Mouse (Mus musculus) embryonic facial prominence, embryonic 10.5 days (tissue): ENCODE measurements around the gene Slc12a7. TPM values are rescaled to one million over a fixed set of nuclear protein-coding genes. Genes with fewer than 3 reads are reported as not detected.
"Not testable (repeated sequence)": the region's sequence is repeated elsewhere in the genome, so short reads cannot be mapped to it uniquely, and the experiment has no call there.

Experiments used
- DNase-seq: peaks from one replicate; pipeline ENCODE4 v3.0.0-alpha.2; 2017; ENCODE audit warnings: low spot score
- H3K27ac ChIP-seq: fragments of 300-500 bp; sonication (generic); replicated peaks from 2 replicates; pipeline ENCODE4 v1.5.1; 2016; ENCODE audit warnings: mild to moderate bottlenecking
- H3K27me3 ChIP-seq: fragments of 300-500 bp; sonication (generic); replicated peaks from 2 replicates; pipeline ENCODE4 v1.6.1; 2016; ENCODE audit warnings: low read depth, mild to moderate bottlenecking; ENCODE audit not compliant: poor library complexity, severe bottlenecking
- H3K36me3 ChIP-seq: fragments of 300-500 bp; sonication (generic); replicated peaks from 2 replicates; pipeline ENCODE4 v1.6.1; 2016; ENCODE audit warnings: mild to moderate bottlenecking, moderate library complexity
- H3K4me1 ChIP-seq: fragments of 300-500 bp; sonication (generic); 2 replicates; pipeline ENCODE4 v1.6.1; 2016
- H3K4me3 ChIP-seq: fragments of 300-500 bp; sonication (generic); 2 replicates; pipeline ENCODE4 v1.5.1; 2016; ENCODE audit warnings: mild to moderate bottlenecking, moderate library complexity
- H3K9me3 ChIP-seq: fragments of 300-500 bp; sonication (generic); 2 replicates; pipeline ENCODE4 v1.6.1; 2016; ENCODE audit warnings: mild to moderate bottlenecking
- WGBS: fragments of 180-500 bp; shearing (Covaris S2); methylation state at CpG from one replicate; pipeline ENCODE4 v1.1.7; 2016; 5-methylcytosine and 5-hydroxymethylcytosine counted together
- polyA plus RNA-seq: library from polyadenylated mRNA; unstranded; fragments of >200 nt; fragmentation: Nextera tagmentation; extraction: Ambion mirVana; gene quantifications from 2 replicates; pipeline ENCODE4 v1.2.1, GENCODE M21; 2016

The Slc12a7 gene
- polyA plus RNA-seq, 1 experiment from 2014 or later, result 53.5 TPM

DNA sequence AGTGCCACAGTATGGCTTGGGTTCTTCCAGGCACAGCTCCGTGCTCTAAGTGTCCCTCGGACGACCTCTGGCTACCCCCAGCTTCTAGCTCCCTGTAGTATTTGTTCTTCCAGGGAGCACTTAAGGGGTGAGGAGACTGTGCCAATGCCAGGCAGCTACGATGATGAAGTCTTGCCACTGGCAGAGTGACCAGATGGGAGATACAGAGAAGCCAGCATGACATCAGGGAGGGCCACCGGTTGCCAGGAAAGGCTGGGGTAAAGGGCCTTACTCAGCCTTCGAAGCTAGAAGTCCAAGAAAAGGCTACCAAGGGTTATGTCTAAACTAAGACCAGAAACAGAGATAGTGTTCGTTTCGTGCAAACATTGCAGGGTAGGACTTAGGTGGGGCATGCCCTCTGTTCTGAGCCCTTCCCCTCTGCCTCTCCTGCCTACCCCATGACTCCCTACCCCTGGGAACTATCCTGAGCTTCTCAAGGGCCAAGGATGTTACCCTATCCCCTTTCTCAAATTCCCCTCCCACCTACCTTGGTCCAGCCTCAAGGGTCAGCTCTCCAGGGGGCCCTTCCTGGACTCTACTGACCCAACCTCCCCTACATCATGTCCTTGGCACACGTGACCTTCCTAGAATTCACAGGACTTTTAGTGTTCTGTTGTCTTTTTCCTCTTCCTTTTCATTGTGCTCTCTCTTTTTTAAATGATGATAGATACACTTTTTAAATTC is 31.6 kb upstream of the Slc12a7 start:
- no peak overlapping the region for H3K27ac ChIP-seq
- DNase-seq, result no peak
- no peaks in the 10 kb centered on the region for H3K4me1 ChIP-seq
- no peaks in the 10 kb centered on the region for H3K9me3 ChIP-seq
- 84% methylated on average over 9 of the region's 9 CpGs for WGBS
- no peak overlapping the region for H3K4me3 ChIP-seq
- H3K27me3 ChIP-seq, result no peaks in the 10 kb centered on the region
- no peaks in the 10 kb centered on the region for H3K36me3 ChIP-seq

DNA sequence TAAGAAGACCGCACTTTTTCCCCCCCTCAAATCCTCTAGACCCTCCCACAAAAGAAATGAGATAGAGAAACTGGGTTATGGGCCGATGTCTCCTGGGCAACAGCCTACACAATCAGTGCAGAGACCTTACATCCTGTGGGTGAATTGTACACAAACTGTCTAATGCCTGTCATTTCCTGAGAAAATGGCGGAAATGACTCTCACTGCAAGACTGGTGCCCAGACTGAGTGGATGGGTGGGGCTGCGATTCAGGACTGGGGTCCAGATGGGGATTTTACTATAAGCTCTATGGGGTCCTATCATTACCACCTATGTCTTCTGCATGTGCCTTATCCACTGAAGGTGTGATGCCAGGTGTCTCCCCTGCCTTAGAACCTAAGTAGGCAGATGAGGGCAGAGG is 30.1 kb upstream of the Slc12a7 start:
- WGBS, result 89% methylated on average over 4 of the region's 4 CpGs
- DNase-seq, result no peak
- Histone ChIP-seq H3K36me3 (no peaks in the 10 kb centered on the region), H3K4me1 (no peaks in the 10 kb centered on the region), H3K9me3 (no peaks in the 10 kb centered on the region), H3K27ac (no peak overlapping the region), H3K4me3 (no peak overlapping the region), H3K27me3 (no peaks in the 10 kb centered on the region)

DNA sequence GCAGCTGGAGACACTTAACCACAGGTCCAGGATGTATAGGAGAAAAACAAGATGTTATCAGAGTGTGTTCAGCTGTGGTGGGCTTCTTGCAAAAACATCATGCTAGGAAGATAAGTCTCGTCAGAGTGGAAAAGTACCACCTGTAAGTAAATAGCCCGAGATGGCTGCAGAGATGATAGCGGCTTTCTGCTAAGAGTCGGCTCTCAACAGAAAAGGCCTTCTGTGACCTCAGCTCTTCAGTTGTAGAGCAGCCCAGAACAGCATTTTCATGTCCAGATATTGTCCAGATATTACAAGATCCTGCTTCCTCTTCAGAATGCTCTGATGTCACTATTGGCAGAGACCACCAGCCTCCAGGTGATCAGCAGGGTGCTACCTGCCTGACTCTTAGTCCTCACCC is 29.4 kb upstream of the Slc12a7 start:
- H3K4me1 ChIP-seq, H3K4me3 ChIP-seq, H3K27me3 ChIP-seq, DNase-seq, H3K9me3 ChIP-seq, H3K27ac ChIP-seq, H3K36me3 ChIP-seq: not testable (repeated sequence)
- WGBS, result 84% methylated on average over 4 of the region's 4 CpGs

DNA sequence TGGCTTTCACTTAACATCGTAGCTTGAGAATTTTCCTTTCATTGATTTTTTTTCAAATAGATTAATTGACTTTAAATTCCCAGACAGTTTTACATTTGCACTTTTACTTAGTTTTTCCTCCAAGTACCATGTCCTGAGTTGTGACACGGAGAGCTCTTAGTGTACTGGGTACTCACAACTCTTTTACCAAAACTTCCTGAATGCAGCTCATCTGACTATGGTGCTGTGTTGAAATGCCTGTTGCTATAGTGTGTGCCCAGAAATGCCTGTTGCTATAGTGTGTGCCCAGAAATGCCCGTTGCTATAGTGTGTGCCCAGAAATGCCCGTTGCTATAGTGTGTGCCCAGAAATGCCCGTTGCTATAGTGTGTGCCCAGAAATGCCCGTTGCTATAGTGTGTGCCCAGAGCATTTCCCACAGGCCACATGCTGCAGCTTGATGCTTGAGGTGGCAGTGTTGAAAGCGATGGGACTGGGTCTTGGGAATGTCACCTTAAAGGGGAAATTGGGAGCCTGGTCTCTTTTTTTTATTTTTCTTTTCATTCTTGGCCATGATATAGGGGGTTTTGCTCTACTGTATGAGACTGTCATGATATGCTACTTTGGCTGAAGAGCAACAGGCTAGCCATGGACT is 28.1 kb upstream of the Slc12a7 start, which contains the start of gene Slc6a19:
TSS of gene Slc6a19 (minus strand) at position 172 of the 632 bp plus-strand sequence.
- no peak for DNase-seq
- Histone ChIP-seq H3K9me3 (no peaks in the 10 kb centered on the region), H3K36me3 (no peaks in the 10 kb centered on the region), H3K4me3 (no peak within 1 kb of the TSS), H3K27ac (no peak within 1 kb of the TSS), H3K27me3 (no peaks in the 10 kb centered on the region), H3K4me1 (no peaks in the 10 kb centered on the region)
- WGBS, result 91% methylated on average over 7 of the region's 7 CpGs

DNA sequence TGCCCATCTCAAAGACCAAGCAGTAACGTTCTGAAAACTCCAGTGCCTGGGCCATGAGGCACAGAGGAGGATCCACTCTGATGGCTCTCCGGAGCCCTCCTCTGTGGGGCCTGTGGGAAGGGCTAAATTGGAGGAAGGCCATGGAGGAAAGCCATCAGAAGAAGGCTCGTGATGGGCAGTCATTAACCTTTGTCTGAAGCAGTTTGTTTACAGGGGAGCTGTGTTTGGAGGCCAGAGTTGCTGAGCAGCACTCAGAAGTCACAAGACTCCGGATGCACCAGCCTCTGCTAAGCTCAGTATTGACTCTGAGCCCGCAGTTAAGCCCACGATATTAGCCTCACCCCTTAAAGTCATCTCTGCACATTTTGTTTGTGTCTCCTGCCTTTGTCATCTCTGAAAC is 23.4 kb upstream of the Slc12a7 start:
- Histone ChIP-seq H3K27ac (no peak overlapping the region), H3K9me3 (no peaks in the 10 kb centered on the region), H3K27me3 (no peaks in the 10 kb centered on the region), H3K36me3 (no peaks in the 10 kb centered on the region), H3K4me1 (0 out of 2 replicates have a peak, but pooled peaks cover 3% of the 10 kb centered on the region), H3K4me3 (no peak overlapping the region)
- no peak for DNase-seq
- 72% methylated on average over 6 of the region's 6 CpGs for WGBS

DNA sequence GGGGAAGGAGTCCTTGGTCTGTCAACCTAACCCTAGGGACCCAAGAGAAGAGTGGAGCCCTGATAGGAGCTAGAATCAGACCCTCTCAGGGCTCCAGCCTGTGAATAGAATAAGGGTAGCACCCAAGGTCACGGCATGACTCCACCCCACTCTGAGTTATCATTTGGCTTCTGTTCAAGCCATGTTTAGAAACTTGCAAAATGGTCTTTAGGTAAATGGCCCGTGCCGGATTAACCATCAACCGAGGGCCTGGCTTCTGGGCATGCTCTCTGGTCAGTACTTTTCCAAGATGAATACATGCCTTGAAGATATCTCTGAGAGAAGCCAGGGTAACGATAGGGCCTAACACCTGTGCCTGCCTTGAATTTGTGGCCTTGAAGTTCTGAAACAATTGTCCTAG is 21.7 kb upstream of the Slc12a7 start:
- H3K27ac ChIP-seq, result no peak overlapping the region
- WGBS, result 89% methylated on average over 5 of the region's 5 CpGs
- no peak for DNase-seq
- no peak overlapping the region for H3K4me3 ChIP-seq
- no peaks in the 10 kb centered on the region for H3K36me3 ChIP-seq
- 0 out of 2 replicates have a peak, but pooled peaks cover 4% of the 10 kb centered on the region for H3K4me1 ChIP-seq
- no peaks in the 10 kb centered on the region for H3K9me3 ChIP-seq
- no peaks in the 10 kb centered on the region for H3K27me3 ChIP-seq

DNA sequence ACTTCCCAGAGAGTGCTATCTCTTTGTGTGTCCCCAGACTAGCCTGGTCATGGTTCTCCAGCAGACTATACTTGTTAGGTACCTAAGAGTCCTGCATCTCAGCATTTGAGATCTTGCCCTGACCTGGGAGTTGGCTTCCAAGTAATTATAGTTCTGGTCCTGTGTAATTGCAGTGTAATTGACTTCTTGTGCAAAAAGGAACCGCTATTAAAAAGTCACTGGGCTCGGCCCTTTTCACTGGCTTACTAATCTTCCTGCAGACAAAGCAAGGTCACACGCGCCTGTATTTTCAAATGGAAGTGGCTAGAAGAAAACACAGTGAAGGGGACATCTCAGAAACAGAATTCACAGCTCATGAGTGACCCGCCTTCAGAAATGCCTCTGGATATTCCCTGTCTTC is 21.1 kb upstream of the Slc12a7 start:
- no peak overlapping the region for H3K27ac ChIP-seq
- H3K27me3 ChIP-seq, result no peaks in the 10 kb centered on the region
- no peaks in the 10 kb centered on the region for H3K36me3 ChIP-seq
- no peaks in the 10 kb centered on the region for H3K9me3 ChIP-seq
- 0 out of 2 replicates have a peak, but pooled peaks cover 4% of the 10 kb centered on the region for H3K4me1 ChIP-seq
- DNase-seq, result no peak
- 81% methylated on average over 5 of the region's 5 CpGs for WGBS
- no peak overlapping the region for H3K4me3 ChIP-seq

DNA sequence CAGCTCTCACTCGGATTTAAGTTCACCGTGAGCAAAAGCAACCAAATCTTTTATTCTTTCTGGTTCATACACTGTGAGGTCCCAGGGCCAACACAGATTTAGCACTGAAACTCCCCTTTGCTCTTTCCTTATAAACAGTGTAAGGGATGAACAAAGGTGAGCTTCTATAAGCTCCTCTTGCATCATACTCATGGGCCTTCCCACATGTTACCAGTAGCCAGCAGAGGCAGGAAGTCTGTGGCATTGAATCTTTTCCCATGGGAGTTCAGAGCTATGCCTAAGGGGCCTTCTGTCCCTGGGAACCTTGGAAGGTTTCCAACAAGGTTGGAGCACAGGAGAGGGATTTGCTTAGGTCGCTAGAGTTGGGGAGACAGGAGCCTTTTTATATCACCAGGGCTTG is 20.7 kb upstream of the Slc12a7 start:
- H3K4me1 ChIP-seq, result 0 out of 2 replicates have a peak, but pooled peaks cover 4% of the 10 kb centered on the region
- DNase-seq, result no peak
- no peak overlapping the region for H3K4me3 ChIP-seq
- 75% methylated on average over 3 of the region's 3 CpGs for WGBS
- no peaks in the 10 kb centered on the region for H3K36me3 ChIP-seq
- no peak overlapping the region for H3K27ac ChIP-seq
- no peaks in the 10 kb centered on the region for H3K9me3 ChIP-seq
- no peaks in the 10 kb centered on the region for H3K27me3 ChIP-seq

DNA sequence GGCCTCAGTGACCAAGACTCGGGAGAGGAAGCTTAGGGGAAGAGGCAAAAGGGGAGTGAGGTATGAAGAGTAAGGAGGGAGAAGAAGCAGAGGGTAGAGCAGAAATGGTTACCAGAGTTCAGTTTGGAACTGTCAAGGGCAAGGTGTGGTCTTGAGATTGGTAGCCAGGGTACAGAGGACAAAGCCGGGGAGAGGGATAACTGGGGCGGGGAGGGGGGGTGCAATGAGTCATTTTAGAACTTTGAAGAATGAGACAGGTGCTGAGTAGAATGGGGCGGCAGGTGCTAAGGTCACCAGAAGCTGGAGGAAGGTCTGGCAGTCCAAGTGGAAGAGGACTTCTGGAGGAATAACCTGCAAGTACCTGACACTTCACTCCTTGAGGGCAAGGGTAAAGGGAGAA is 19.7 kb upstream of the Slc12a7 start:
- Histone ChIP-seq H3K4me3 (no peak overlapping the region), H3K9me3 (no peaks in the 10 kb centered on the region), H3K4me1 (0 out of 2 replicates have a peak, but pooled peaks cover 4% of the 10 kb centered on the region), H3K36me3 (no peaks in the 10 kb centered on the region), H3K27me3 (no peaks in the 10 kb centered on the region), H3K27ac (no peak overlapping the region)
- WGBS, result 78% methylated on average over 4 of the region's 4 CpGs
- no peak for DNase-seq

DNA sequence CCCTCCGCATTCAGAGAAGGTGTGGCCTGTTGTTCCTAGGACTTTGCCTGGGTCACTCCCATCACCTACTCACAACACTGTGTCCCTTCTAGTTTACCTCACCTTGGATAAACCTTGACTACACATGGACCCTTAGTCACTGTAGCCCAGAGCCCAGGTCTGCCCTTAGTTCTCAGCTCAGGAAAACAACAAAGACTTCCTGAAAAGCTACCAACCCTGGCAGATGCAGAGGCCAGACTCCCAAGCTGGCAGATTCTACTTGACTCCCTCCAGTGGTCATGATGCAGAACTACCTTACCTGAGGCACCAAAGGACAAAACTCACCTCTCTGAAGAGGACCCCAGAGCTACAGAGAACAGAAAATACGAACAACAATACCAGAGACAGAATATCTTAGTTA is 18.9 kb upstream of the Slc12a7 start:
- no peak for DNase-seq
- Histone ChIP-seq H3K36me3 (no peaks in the 10 kb centered on the region), H3K27me3 (no peaks in the 10 kb centered on the region), H3K4me1 (0 out of 2 replicates have a peak, but pooled peaks cover 4% of the 10 kb centered on the region), H3K4me3 (no peak overlapping the region), H3K9me3 (no peaks in the 10 kb centered on the region), H3K27ac (no peak overlapping the region)
- WGBS, result 68% methylated on average over 2 of the region's 2 CpGs

DNA sequence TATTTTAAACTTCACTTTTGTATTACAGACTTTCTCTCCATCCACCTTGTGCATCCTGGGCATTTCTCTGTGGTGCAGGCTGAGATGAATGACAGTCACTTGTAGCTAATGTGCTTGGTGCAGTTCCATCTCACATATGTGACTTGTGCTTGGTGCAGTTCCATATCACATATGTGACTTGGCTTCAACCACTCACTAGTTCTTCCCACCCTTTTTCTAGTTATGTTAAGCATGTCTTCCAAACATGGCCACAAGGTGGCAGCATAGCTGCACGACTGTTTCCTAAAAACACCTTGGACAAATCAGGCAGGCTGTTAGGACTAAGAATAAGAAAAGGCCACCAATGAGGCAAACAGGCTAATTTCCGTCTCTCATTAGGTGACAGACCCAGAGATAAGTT is 14.7 kb upstream of the Slc12a7 start:
- Histone ChIP-seq H3K4me1 (0 out of 2 replicates have a peak, but pooled peaks cover 4% of the 10 kb centered on the region), H3K27ac (no peak overlapping the region), H3K9me3 (no peaks in the 10 kb centered on the region), H3K27me3 (0 out of 2 replicates have a peak, but pooled peaks cover 9% of the 10 kb centered on the region), H3K4me3 (no peak overlapping the region), H3K36me3 (no peaks in the 10 kb centered on the region)
- peak; percentile 82 for DNase-seq
- 7% methylated on average over 2 of the region's 2 CpGs for WGBS

DNA sequence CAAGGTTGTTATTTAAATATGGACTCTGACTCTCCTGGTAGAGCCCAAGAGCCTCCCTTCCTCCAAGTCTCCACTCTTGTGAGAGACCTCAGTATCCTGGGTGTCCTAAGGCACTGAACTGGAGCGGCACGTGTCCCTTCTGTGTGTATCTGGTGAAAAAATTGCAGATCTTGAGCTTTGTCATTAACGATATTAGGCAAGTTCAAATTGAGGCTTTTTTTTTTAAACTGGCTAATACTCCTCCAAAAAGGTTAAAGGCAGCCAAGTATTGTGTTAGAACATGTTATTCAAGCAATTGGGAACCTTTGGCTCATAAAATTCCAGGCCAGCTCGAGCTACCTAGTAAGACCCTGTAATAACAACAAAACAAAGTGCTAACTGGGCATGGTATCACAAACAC is 12.7 kb upstream of the Slc12a7 start:
- Histone ChIP-seq H3K4me3 (no peak overlapping the region), H3K9me3 (no peaks in the 10 kb centered on the region), H3K4me1 (no peaks in the 10 kb centered on the region), H3K27me3 (0 out of 2 replicates have a peak, but pooled peaks cover 10% of the 10 kb centered on the region), H3K27ac (no peak overlapping the region), H3K36me3 (no peaks in the 10 kb centered on the region)
- no peak for DNase-seq
- WGBS, result 83% methylated on average over 4 of the region's 4 CpGs

DNA sequence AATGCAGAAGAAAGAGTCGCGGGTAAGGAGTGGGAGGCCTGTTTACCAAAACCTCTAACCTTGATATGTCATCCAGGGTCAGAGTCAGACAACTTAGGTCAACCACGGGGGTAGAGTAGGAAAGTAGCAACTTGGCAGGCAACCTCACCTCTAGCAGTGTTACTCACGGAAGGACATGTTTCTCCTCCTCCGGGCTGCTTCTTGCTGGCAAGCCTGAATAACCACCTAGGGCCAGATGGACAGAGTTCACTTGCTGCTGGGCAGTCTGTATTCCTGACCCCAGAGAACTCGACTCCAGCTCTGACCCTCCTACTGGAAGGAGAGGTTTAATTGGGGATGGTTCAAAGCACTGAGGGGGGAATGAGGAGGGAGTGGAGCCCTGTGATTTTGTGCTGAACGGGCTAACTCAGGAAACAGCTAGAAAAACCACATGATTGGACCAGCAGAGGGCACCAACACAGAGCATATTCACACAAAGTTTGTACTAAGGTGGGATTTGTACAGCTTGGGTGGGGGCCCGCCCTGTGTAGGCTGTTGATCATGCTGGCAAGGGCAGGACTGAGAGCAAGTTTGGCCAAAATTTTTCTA is 9.7 kb upstream of the Slc12a7 start:
- DNase-seq, result peak; percentile 42
- WGBS, result 38% methylated on average over 8 of the region's 8 CpGs
- H3K27ac ChIP-seq, result no peak overlapping the region
- peaks cover 6% of the 10 kb centered on the region; the same call in 1 of the 2 replicates for H3K4me1 ChIP-seq
- H3K9me3 ChIP-seq, result no peaks in the 10 kb centered on the region
- no peaks in the 10 kb centered on the region for H3K36me3 ChIP-seq
- H3K27me3 ChIP-seq, result 0 out of 2 replicates have a peak, but pooled peaks cover 10% of the 10 kb centered on the region
- no peak overlapping the region for H3K4me3 ChIP-seq
